Mouse (Mus musculus) cerebellum, adult 2 months (tissue): ENCODE results near the gene Ahcyl2.

Experiments
- CTCF ChIP-seq: fragments of 200-500 bp; IDR thresholded peaks from 2 replicates; pipeline ENCODE4 v1.5.1; 2011; ENCODE audit warnings: low read depth, mild to moderate bottlenecking, control low read depth, low read length, moderate library complexity, borderline replicate concordance; ENCODE audit not compliant: insufficient read depth
- POLR2A ChIP-seq: fragments of 200-500 bp; IDR thresholded peaks from 2 replicates; pipeline ENCODE4 v1.6.1; 2011; ENCODE audit warnings: low read length, control low read depth, borderline replicate concordance; ENCODE audit not compliant: insufficient read depth

DNA sequence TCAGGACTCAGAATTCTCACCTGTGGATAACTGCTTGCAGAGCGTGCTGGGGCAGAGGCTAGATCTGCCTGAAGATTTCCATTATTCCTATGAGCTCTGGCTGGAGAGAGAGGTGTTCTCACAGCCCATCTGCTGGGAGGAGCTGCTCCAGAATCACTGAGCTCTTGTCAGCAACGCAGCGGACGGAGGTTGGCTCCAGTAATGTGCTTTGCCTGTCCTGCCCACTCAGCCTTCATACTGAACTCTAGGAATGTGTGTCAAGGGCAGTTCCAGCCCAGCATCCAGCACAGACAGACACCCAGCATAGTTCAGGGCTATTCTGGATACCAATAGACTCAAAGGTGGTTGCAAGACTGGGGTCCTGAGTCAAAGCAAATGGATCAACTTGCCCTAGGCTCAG lies 188.9 kb downstream of the Ahcyl2 start:
- TF ChIP-seq POLR2A: no peak
- no peak for TF ChIP-seq CTCF
